Mouse (Mus musculus) mesoderm, embryonic 11.5 days (tissue): Measurements from ENCODE around the gene Fam172a.
A peak's percentile ranks its signal among the peaks of the same experiment; 100 is the strongest.
"Not testable (repeated sequence)": the region's sequence is repeated elsewhere in the genome, so short reads cannot be mapped to it uniquely, and the experiment has no call there.

Experiments used
- DNase-seq: peaks from one replicate; pipeline ENCODE4 v3.0.0-alpha.2; 2012; ENCODE audit warnings: low read depth, low spot score

Fam172a gene

GRCm38 (mm10) chr13:77701733-77702132 lies at the start of gene Fam172a:
Gene Fam172a (plus strand): TSS chr13:77702033.
- DNase-seq, result not testable (repeated sequence)

GRCm38 (mm10) chr13:77688651-77689050 lies 13.2 kb upstream of the Fam172a start:
- DNase-seq, result no peak

- peak; percentile 93 for DNase-seq
These were observed 6.7 kb downstream of the Fam172a start for GRCm38 (mm10) chr13:77708514-77709013.

DNA sequence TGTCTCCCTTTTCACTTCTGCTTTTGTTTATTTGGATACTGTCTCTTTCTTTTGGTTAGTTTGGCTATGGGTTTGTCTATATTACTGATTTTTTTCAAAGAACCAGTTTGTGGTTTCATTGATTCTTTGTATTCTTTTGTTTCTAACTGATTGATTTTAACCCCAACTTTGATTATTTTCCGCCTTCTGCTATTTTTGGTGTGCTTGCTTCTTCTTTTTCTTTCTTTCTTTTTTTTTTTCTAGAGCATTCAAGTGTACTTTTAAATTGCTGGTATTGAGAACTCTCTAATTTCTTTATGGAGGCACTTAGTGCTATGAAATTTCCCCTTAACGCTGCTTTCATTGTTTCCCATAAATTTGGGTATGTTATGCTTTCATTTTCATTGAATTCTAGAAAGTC lies 15.7 kb downstream of the Fam172a start:
- DNase-seq, result no peak

GRCm38 (mm10) chr13:77742822-77743221 lies 41.0 kb downstream of the Fam172a start:
- no peak for DNase-seq

DNA sequence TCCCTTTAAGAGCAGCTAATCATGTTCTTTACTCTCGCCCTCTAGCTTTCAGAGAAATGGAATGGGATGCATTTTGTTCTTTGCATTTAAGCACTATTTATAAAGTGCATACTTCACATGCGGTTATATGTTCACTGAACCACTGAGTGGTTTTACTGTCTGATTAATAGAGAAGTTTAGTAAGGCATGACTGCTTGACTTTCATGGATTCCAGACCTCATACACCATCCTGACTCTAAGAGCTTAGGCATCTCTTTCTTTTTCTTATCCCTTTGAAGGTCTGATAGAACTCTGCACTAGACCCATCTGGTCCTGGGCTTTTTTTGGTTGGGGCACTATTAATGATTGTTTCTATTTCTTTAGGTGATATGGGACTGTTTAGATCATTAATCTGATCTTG lies 75.8 kb downstream of the Fam172a start:
- DNase-seq, result no peak

- DNase-seq, result not testable (repeated sequence)
These were observed 105.5 kb downstream of the Fam172a start for GRCm38 (mm10) chr13:77807341-77807740.

DNA sequence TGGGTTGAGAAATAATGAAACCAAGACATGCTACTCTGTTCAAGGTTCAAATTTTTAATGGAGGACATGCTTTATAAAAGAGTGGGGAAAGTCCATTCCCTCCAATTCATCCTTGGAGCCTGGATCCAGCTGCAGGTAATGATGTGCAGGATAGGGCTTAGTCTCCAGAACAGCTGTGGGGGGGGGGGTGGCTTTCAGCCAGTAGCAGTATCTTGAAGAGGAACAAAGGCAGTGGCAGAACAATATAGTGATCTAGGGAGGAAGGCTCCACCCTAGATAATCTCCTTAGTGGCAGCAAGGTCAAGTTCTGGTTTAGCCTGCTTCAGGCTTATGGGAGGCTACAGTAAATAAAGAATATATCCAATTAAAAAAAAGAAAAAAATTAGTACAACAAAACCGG lies 108.6 kb downstream of the Fam172a start:
- DNase-seq, result no peak

DNA sequence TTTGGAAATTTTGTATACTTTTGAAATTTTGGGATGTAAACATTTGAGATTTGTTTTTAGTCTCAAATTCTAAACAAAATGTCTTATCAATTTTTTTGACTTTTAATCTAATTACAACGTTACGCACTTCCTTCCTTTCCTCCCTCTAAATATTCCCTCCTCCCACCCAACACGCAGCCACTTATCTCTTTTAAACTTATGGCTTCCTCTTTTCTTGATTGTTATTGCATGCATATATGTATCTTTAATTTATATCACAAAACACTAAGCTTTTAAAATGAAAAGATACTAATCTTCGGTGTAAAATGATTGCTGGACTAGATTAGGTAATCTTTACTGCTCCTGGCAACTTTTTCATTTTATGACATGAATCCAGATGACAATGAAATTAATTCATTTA lies 124.3 kb downstream of the Fam172a start:
- no peak for DNase-seq

DNA sequence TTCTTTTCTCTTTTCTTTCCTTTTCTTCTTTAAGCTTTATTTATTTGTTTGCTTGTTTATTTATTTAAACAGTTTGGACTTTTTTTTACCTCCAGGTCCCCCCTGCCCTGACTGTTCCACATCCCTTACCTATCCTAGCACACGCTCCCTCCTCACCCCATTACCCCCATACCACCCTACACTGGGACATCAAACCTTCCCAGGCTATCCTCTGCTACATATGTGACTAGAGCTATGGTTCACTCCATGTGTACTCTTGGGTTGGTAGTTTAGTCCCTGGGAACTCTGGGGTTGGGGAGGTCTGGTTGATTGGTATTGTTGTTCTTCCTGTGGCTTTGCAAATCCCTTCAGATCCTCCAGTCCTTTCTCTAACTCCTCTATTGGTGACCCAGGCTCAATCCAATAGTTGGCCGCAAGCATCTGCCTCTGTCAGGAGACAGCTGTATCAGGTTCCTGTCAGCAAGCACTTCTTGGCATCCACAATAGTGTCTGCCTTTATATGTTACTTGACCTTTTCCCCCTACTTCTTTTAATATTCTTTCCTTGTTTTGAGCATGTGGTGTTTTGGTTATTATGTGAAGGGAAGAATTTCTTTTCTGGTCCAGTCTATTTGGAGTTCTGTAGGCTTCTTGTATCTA lies 141.3 kb downstream of the Fam172a start:
- DNase-seq, result no peak

DNA sequence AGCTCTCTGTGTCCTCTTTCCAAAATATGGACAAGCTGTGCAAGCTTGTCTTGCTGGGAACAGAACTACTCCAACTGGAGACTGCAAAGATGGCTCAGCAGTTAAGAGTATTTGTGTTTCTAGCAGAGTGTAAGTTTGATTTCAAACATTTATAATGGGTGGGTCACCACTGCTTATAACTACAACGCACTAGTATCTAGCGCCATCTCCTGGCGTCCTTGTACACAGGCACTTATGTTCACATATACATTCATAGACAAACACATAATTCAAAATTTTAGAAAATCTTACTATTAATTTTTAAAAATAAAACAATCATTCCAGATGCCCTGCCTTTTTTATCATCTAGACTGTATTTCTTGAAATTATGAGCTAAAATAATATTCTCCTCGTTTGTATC lies 147.0 kb downstream of the Fam172a start:
- no peak for DNase-seq

- DNase-seq, result peak; percentile 7
These were observed 163.0 kb downstream of the Fam172a start for GRCm38 (mm10) chr13:77864804-77865203.

- DNase-seq, result no peak
These were observed 166.5 kb downstream of the Fam172a start for GRCm38 (mm10) chr13:77868314-77868713.

GRCm38 (mm10) chr13:77878120-77878519 lies 176.3 kb downstream of the Fam172a start:
- DNase-seq, result no peak

DNA sequence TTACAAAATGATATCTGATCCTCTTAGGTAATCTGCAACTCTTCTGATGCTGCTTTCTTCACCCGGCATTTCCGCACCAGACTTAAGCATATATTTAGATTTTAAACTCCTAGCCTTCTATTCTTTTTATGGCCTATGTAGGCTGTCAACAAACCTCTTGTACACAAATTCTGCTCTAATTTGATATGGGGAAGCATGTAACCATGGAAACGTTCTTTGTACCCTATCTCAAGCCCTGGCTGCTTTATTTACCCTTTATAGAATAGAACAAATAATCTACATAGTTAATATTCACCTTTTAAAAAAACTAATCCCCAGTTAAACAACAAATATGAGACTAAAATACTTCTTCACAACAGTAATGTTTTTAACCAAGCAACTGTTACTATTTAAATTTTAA lies 176.7 kb downstream of the Fam172a start:
- no peak for DNase-seq

- DNase-seq, result peak; percentile 73
These were observed 195.8 kb downstream of the Fam172a start for GRCm38 (mm10) chr13:77897619-77898018.

DNA sequence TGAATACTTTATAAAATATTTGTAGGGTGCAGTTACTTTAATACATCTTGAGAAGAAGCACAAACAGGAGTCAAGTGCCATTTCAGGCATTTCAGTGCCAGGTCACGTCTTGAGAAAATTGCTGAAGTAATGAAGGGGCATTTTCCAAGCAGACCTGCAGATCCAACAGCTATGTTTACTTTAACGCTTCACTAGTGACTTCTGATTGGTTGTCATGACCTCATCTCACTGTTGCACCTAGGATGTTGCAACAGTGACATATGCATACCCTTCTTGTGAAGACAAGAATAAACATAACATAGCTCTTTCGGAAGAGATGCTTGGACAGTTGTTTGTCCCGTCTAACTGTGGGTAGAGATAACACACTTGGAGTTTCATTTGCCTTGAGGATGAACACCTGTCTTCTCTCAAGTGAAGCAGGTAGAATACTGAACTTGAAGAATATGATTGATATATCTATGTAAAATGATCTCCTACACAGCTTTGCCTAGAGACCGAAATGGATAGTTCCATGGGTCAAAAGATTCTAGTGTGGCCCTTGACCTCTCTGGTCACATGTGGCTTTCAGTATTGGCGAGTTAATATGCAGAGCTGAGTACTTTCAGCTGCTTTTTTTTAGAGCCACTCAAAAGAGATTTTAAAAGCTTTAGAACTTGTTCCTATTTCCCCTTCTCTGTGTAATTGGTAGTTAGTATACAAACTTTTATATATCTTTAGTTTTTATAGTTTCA lies 196.4 kb downstream of the Fam172a start:
- peak; percentile 37 for DNase-seq

- no peak for DNase-seq
These were observed 197.9 kb downstream of the Fam172a start for GRCm38 (mm10) chr13:77899725-77900124.

GRCm38 (mm10) chr13:77900843-77901242 lies 199.0 kb downstream of the Fam172a start:
- peak; percentile 30 for DNase-seq

DNA sequence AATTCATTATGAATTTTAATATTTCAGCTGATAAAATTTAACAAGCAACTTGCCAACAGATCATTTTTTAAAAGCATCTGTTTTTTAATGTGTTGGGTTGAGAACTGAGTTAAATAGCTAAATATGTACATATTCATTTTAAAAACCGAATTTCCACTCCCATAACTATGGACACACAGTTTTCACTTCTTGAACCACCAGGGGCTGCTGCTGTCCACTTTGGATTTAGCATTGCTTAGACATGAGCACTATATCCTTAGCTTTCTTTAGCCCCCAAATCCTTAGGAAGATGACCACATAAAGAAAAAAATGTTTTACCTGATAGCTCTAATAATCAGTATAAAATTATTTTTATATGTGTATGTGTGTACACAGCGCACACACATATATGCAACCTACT lies 207.4 kb downstream of the Fam172a start:
- DNase-seq, result no peak

GRCm38 (mm10) chr13:77922834-77923233 lies 221.0 kb downstream of the Fam172a start:
- DNase-seq, result no peak

DNA sequence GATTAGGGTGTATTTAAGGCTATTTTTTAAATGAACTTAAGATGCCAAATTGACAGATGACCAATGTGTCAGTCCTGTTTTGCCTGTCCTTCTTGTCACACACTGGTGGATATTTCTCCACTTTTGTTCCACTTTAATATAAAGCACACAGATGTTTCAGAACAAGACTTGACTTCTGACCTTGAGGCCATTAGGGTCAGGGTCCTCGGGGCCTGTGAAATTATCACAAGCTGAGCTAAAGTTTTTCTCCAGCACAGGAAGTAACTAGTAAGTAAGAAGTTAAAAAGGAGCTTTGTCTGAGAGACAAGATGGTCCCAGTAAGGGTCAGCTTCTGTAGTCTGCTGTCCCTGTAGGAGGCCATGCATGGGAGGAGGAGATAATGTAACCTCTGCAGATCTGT lies 255.8 kb downstream of the Fam172a start:
- DNase-seq, result peak; percentile 59
